Mouse (Mus musculus) gastrocnemius, adult 18-20 months (tissue): ENCODE data around the gene Hamp2. TPM values are rescaled to one million over a fixed set of nuclear protein-coding genes. Genes with fewer than 3 reads are reported as not detected.

Experiments
- DNase-seq: peaks from one replicate; pipeline ENCODE4 v3.0.0; 2021; ENCODE audit warnings: low spot score
- total RNA-seq, 2 experiments: library from RNA; stranded (reverse); gene quantifications; 2 replicates each; pipeline ENCODE4 v1.2.3; 2021

The Hamp2 gene
- total RNA-seq, 2 experiments from 2014 or later, result not detected

DNA sequence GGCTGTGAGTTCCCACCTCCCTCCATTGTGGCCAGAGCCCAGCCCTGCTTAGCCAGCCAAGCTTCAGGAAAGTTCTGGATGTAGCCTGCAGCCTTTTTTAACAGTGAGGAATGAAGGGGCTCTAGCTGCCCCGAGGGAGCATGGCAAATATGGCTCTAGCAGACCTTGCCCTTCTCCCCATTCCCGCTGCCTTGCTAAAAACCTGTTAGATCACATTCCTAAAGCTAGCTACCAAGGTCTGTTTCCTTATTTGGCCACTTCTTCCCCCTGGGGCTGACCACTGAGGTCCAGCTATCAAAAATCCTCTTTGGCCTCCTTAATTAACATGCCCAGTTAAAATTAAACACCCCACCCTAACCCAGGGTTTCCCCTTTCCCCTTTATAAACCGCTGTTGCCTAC lies 32.0 kb downstream of the Hamp2 start:
- DNase-seq, result no peak

DNA sequence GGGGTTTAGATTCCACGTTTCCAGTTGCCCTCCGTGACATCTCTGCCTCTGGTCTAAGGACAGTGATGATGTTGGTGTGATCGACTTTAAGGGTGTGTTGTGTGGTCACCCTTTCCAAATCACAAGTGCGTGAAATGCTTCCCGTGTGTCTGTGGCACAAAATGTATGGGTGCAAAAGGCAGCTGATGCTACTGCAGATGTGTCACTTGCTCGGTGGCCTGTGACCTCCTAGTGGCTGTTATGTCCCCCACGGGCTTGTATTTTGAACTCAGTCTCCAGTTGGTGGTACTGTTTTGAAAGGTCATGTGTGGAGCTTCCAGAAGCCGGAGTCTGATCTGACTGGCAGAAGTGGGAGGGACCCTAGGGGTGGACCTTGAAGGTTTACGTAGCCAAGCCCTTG lies 32.7 kb downstream of the Hamp2 start:
- no peak for DNase-seq

DNA sequence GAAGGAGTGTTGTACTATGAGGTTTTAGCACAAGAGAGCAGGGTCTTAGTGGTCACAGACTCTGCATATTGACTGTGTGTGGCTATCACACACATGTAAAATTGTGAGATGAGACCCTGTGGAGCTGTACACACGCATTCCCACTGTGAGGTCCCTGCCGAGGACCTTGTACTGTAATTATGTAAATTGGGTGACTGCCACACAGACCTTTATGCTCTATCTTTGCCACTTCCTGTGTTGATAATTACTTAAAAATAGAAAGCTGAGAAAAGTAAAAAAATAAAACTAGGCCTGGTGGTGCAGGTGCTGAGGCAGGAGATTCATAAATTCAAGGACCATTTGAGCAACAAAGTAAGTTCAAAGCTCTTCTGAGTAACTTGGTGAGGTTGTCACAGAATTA lies 33.8 kb downstream of the Hamp2 start:
- DNase-seq, result no peak

DNA sequence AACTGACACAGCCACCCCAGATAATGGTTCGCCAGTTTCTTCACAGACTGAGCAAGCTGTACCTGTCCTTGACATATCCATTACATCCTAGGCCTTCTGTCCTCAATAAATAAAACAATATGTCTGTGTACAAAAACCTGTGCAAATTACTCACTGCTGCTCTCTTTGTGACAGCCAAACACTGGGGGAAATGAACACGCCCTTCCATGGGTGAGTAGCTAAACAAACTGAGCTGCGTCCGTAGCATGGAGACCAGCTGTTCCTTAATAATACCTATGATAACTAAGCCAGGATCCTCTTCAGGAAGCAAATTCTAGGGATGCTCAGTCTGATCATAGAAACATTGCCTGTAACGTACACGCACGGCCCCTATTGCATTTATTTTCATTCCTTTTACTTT lies 35.7 kb downstream of the Hamp2 start:
- DNase-seq, result no peak

DNA sequence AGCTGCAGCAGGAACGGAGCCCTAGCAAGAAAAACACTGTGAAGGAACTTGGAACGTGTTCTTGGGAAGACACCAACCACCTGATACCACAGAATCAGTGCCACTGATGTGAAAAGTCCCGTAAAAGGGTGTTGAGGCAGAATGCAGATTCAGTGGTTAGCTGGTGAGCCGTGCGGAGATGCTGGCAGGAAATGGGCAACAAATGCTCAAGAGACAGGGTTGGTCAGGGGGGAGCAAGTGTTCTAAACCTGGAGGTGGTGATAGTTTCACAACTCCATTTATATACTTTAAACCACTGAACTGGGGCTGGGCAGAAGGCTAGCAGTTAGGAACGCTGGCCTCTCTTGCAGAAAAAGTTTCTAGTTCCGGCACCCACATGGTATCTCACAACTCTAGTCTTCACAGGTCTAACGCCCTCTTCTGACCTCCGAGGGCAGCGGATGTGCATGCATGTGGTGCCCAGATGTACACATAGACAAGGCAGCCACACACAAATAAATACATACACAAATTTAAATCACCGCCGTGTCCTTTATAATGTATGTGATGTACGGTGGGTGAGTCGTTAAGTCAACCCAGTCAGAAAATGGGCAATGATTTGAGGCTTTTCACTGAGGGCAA lies 36.8 kb downstream of the Hamp2 start:
- DNase-seq, result no peak

DNA sequence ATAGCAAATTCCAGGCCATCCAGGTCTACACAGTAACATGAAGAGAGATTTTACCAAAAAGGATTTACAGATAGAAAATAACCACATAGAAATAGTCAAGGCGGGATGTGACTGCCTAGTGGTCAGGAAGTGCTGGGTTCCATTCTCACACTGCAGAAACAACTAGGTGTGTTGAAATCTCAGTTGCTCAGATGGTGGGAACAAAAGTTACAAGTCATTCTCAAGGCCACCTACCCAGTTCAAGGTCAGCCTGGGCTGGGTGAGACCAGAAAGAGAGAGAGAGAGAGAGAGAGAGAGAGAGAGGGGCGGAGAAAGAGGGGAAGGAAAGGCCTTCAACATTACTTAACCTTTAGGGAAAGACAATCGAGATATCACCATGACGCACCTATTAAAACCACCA lies 37.6 kb downstream of the Hamp2 start:
- no peak for DNase-seq

DNA sequence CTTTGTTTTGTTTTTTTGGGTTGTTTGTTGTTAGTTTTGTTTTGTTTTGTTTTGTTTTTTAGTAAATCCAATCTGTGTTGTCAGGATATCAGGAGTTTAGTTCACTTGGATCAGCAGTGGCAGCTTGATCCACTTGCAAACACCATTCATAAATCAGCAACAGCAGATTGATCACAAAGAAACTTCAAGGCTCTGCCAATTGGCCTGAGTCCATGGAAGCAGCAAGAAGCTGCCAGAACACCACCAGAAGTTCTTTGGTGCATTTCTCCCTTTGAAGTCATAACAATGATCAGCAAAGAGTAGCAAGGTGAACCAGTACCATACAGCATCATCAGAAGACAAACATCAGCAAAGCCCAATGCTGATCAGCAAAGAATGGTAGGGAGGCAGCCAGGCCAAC lies 40.4 kb downstream of the Hamp2 start:
- no peak for DNase-seq

DNA sequence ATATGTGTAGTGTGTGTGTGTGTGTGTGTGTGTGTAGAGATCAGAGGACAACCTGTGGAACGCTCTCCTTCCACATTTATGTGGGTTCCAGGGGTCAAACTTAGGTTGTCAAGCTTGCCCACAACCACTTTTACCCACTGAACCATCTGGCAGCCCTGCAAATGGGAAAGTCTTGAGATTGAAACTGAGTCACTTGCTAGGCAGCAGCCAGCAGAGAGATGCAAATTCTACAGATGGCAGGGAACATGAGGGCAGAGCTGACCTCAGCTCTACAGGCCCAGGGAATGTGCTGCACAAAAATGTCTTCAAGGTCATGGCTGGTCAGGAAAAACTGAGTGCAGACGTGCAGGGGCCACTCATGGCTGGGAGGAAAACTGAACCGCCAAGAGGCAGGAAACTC lies 43.1 kb downstream of the Hamp2 start:
- DNase-seq, result no peak

DNA sequence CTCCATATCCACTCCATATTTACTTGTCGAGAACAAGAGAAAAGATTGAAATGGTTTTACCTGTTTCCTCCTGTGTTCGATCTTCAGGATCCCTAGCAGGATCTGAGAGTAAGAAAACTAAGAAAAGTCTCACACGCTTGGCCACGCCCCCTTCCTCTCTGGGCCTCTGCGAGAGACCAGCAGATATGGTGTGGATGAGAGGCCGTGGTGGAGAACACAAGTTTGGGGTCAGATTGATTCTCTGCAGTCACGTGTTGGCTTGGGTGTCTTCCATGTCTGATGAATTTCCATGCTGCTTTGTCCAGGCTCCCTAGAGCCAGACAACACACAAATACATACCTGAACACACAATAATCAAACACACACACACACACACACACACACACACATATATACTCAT lies 44.3 kb downstream of the Hamp2 start, which contains the start of gene Cd22:
TSS of gene Cd22 (minus strand) at position 167 of the 400 bp plus-strand sequence.
- no peak for DNase-seq

DNA sequence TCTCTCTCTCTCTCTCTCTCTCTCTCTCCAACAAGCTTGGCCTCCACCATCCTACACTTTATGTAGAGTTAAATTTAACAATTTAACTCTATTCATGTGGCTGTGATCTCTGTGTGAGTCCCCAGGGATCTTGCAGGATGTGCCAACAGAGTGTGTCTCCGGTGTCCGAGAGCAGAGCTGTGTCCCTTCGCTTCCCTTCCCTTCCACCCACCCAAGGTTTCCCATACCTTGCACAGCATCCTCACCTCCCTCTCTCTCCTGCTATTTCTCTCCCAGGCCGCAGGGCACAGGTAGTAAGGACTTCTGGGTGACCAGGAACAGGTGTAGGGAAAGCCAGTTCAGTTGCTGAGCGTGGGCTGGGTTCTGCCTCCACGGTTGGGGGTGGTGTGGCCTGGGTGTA lies 45.5 kb downstream of the Hamp2 start:
- DNase-seq, result no peak

DNA sequence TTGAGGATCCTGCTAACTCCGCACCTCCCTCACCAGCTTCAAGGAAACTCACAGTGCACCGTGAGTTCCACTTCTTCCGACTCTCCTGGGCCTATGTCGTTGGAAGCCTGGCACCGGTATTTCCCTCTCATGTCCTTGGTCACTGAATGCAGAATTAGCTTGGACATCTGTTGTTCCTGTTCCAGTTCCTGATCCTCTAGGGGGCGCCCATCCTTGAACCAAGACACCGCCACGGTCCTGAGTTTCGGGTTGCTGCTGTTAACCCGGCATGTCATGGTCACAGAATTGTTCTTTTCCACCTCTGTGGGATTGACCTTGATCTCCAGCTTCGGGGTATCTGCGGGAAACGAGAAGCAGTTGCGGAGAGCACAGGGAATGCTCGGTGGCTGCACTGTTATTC lies 51.4 kb downstream of the Hamp2 start:
- DNase-seq, result peak; percentile 71

Other genes starting within 250 kb of the Hamp2 start
- gene 2200002J24Rik, start 225.8 kb downstream of the Hamp2 start, total RNA-seq, result not detected
- under 1 TPM in 1 of 2 experiments, not detected in 1; 0.07 TPM for gene Atp4a, start 212.5 kb downstream of the Hamp2 start, total RNA-seq
- gene Tmem147, start 195.1 kb downstream of the Hamp2 start, total RNA-seq, result 100 to 1,000 TPM; 215 to 233 TPM
- gene Gapdhs, start 181.0 kb downstream of the Hamp2 start, total RNA-seq, result not detected
- 1 to 10 TPM; 2.8 to 4.9 TPM for gene Sbsn, start 173.2 kb downstream of the Hamp2 start, total RNA-seq
- under 1 TPM; 0.46 to 0.97 TPM for gene Dmkn, start 160.9 kb downstream of the Hamp2 start, total RNA-seq
- gene Krtdap, start 136.8 kb downstream of the Hamp2 start, total RNA-seq, result 1 to 10 TPM in 1 of 2 experiments, not detected in 1; 2.1 TPM
- under 1 TPM; 0.50 to 0.90 TPM for gene Ffar2, start 100.9 kb downstream of the Hamp2 start, total RNA-seq
- not detected for gene Ffar3, start 68.5 kb downstream of the Hamp2 start, total RNA-seq
- gene Ffar1, start 63.1 kb downstream of the Hamp2 start, total RNA-seq, result not detected
- not detected for gene Cd22, start 44.3 kb downstream of the Hamp2 start, total RNA-seq
- gene Mag, start 9.8 kb downstream of the Hamp2 start, total RNA-seq, result under 1 TPM; 0.48 to 0.76 TPM
- 1 to 10 TPM in 1 of 2 experiments, not detected in 1; 2.2 TPM for gene Hamp, start 19.4 kb upstream of the Hamp2 start, total RNA-seq
- 10 to 100 TPM; 80.6 to 92.8 TPM for gene Usf2, start 32.1 kb upstream of the Hamp2 start, total RNA-seq
- gene Lsr, start 48.8 kb upstream of the Hamp2 start, total RNA-seq, result under 1 TPM; 0.30 to 0.55 TPM
- not detected for gene Fam187b, start 49.1 kb upstream of the Hamp2 start, total RNA-seq
- 10 to 100 TPM in 1 of 2 experiments, 1 to 10 TPM in 1; 7.6 to 13.4 TPM for gene Fxyd5, start 117.8 kb upstream of the Hamp2 start, total RNA-seq
- 1 to 10 TPM in 1 of 2 experiments, under 1 TPM in 1; 0.94 to 1.2 TPM for gene Fxyd7, start 126.8 kb upstream of the Hamp2 start, total RNA-seq
- gene Fxyd1, start 132.5 kb upstream of the Hamp2 start, total RNA-seq, result 1,000 to 10,000 TPM in 1 of 2 experiments, 100 to 1,000 TPM in 1; 983 to 1,012 TPM
- 1 to 10 TPM; 1.7 to 3.5 TPM for gene Lgi4, start 134.7 kb upstream of the Hamp2 start, total RNA-seq
- gene Fxyd3, start 152.0 kb upstream of the Hamp2 start, total RNA-seq, result 1 to 10 TPM in 1 of 2 experiments, under 1 TPM in 1; 1.00 to 1.6 TPM
- gene Hpn, start 190.6 kb upstream of the Hamp2 start, total RNA-seq, result 10 to 100 TPM; 15.0 to 20.7 TPM
- gene Scn1b, start 202.3 kb upstream of the Hamp2 start, total RNA-seq, result 100 to 1,000 TPM; 924 to 953 TPM
- gene Gramd1a, start 231.2 kb upstream of the Hamp2 start, total RNA-seq, result 10 to 100 TPM; 35.7 to 37.1 TPM